In genomic region chrX:136992978-136993547, GRCm38 (mm10) we compare ENCODE assay signal across 8 mouse cellular contexts. TPM values are rescaled to one million over a fixed set of nuclear protein-coding genes. Genes with fewer than 3 reads are reported as not detected.
DNase-seq lines count a peak whose midpoint lies in the region; ATAC-seq and TF ChIP-seq lines count a peak whose summit lies in the region.

TSS of gene Zcchc18 (plus strand) at chrX:136993155.

- ATAC-seq in frontal cortex, adult (ENCODE audit: low TSS enrichment): peak; percentile 93
- ATAC-seq in hindbrain, embryonic 11.5 days (ENCODE audit: low FRiP score): peak; percentile 98
- ATAC-seq in lung, embryonic 16.5 days (ENCODE audit: low read depth): peak; percentile 93

- H3K36me3 ChIP-seq in ES-Bruce4 (ENCODE audit: control insufficient read depth, insufficient read depth, low read length, poor library complexity, severe bottlenecking): no peaks in the 10 kb centered on the region
- H3K36me3 ChIP-seq in hindbrain, embryonic 11.5 days (ENCODE audit: control insufficient read depth, insufficient read depth, low read length): no peaks in the 10 kb centered on the region
- H3K36me3 ChIP-seq in lung, embryonic 16.5 days (ENCODE audit: control insufficient read depth, insufficient read depth, low read length): no peaks in the 10 kb centered on the region

- peak within 1 kb of the TSS; percentile 43 for H3K4me2 ChIP-seq in hindbrain, embryonic 11.5 days (replicated peaks; ENCODE audit: low read depth, low read length)
- peak within 1 kb of the TSS; percentile 58 for H3K4me2 ChIP-seq in lung, embryonic 16.5 days (ENCODE audit: low read depth, low read length)

- peak within 1 kb of the TSS; percentile 83 for H3K4me3 ChIP-seq in ES-Bruce4 (ENCODE audit: low read depth, low read length)
- peak within 1 kb of the TSS; percentile 98 for H3K4me3 ChIP-seq in cerebellum, adult 2 months (replicated peaks; ENCODE audit: insufficient read depth, low read depth, low read length)
- peak within 1 kb of the TSS; percentile 39 for H3K4me3 ChIP-seq in hindbrain, embryonic 11.5 days (ENCODE audit: low read depth, low read length)
- peak within 1 kb of the TSS; percentile 47 for H3K4me3 ChIP-seq in lung, embryonic 16.5 days (ENCODE audit: low read length)

- DNase-seq in cerebellum, adult 2 months: peak; percentile 86 to 91
- peak; percentile 79 for DNase-seq in hindbrain, embryonic 11.5 days (ENCODE audit: low spot score)
- peak; percentile 76 to 88 for DNase-seq in layer of hippocampus, postnatal 14 days (ENCODE audit: low spot score in 2 of 2)
- peak; percentile 46 for DNase-seq in ovary, postnatal 36 days (ENCODE audit: low spot score)
- peak; percentile 60 for DNase-seq in thymus, postnatal 0 days (ENCODE audit: low spot score)

- no peak for TF ChIP-seq POLR2A in ES-Bruce4 (IDR thresholded peaks at IDR 0.05; ENCODE audit: insufficient read depth, low read length)
- peak; percentile 62 for TF ChIP-seq POLR2A in cerebellum, adult 2 months (IDR thresholded peaks at IDR 0.05; ENCODE audit: borderline replicate concordance, insufficient read depth, low read length)

- no peaks in the 10 kb centered on the region; the same call in 1 of the 2 replicates for H3K27me3 ChIP-seq in ES-Bruce4 (ENCODE audit: control insufficient read depth, insufficient read depth, low read length, poor library complexity, severe bottlenecking)
- H3K27me3 ChIP-seq in cerebellum, adult 2 months (ENCODE audit: control insufficient read depth, insufficient read depth, low read length): no peaks in the 10 kb centered on the region
- no peaks in the 10 kb centered on the region for H3K27me3 ChIP-seq in hindbrain, embryonic 11.5 days (ENCODE audit: control insufficient read depth, insufficient read depth, low read length)
- H3K27me3 ChIP-seq in lung, embryonic 16.5 days (ENCODE audit: control insufficient read depth, insufficient read depth, low read depth, low read length): peaks cover 4% of the 10 kb centered on the region

- peak within 1 kb of the TSS; percentile 22 for H3K9ac ChIP-seq in ES-Bruce4 (ENCODE audit: low read depth, poor library complexity, severe bottlenecking)
- H3K9ac ChIP-seq in hindbrain, embryonic 11.5 days (ENCODE audit: low read depth, low read length): peak within 1 kb of the TSS; percentile 42
- peak within 1 kb of the TSS; percentile 41; the same call in 1 of the 2 replicates for H3K9ac ChIP-seq in lung, embryonic 16.5 days (ENCODE audit: low read length)

- H3K9me3 ChIP-seq in ES-Bruce4 (replicated peaks; ENCODE audit: control insufficient read depth, insufficient read depth, low read length, poor library complexity, severe bottlenecking): no peaks in the 10 kb centered on the region
- no peaks in the 10 kb centered on the region for H3K9me3 ChIP-seq in hindbrain, embryonic 11.5 days (ENCODE audit: control insufficient read depth, low read length)
- no peaks in the 10 kb centered on the region for H3K9me3 ChIP-seq in lung, embryonic 16.5 days (ENCODE audit: control insufficient read depth, low read length)

- no peaks in the 10 kb centered on the region for H3K4me1 ChIP-seq in ES-Bruce4 (ENCODE audit: control insufficient read depth, insufficient read depth, low read length)
- no peaks in the 10 kb centered on the region for H3K4me1 ChIP-seq in cerebellum, adult 2 months (ENCODE audit: control insufficient read depth, insufficient read depth, low read length)
- no peaks in the 10 kb centered on the region for H3K4me1 ChIP-seq in hindbrain, embryonic 11.5 days (replicated peaks; ENCODE audit: control insufficient read depth, insufficient read depth, low read length)
- no peaks in the 10 kb centered on the region for H3K4me1 ChIP-seq in lung, embryonic 16.5 days (replicated peaks; ENCODE audit: control insufficient read depth, insufficient read depth, low read length)

- no peak for TF ChIP-seq EP300 in ES-Bruce4 (IDR thresholded peaks at IDR 0.05; ENCODE audit: insufficient read depth, low read depth, low read length)

- no peak for TF ChIP-seq CTCF in ES-Bruce4 (IDR thresholded peaks at IDR 0.05; ENCODE audit: low read depth, low read length)
- TF ChIP-seq CTCF in cerebellum, adult 2 months (IDR thresholded peaks at IDR 0.05; ENCODE audit: borderline replicate concordance, insufficient read depth, low read depth, low read length): no peak

- WGBS in cerebellum, adult 2 months: 6% methylated on average over 26 of the region's 26 CpGs
- WGBS in hindbrain, embryonic 11.5 days: 17% methylated on average over 25 of the region's 26 CpGs
- WGBS in lung, embryonic 16.5 days: 14% methylated on average over 20 of the region's 26 CpGs

- H3K27ac ChIP-seq in ES-Bruce4 (ENCODE audit: insufficient read depth, low read length): no peak within 1 kb of the TSS
- H3K27ac ChIP-seq in cerebellum, adult 2 months (ENCODE audit: insufficient read depth, low read length): peak within 1 kb of the TSS; percentile 94
- H3K27ac ChIP-seq in hindbrain, embryonic 11.5 days (ENCODE audit: low read depth, low read length): peak within 1 kb of the TSS; percentile 62
- no peak within 1 kb of the TSS for H3K27ac ChIP-seq in lung, embryonic 16.5 days (ENCODE audit: low read length)

RNA-seq across cellular contexts. Expression of gene Zcchc18, which starts in this region (rescaled TPM):
- 2.2 and 2.4 TPM in 2 replicates for polyA plus RNA-seq in ES-Bruce4 (2011; ENCODE audit: insufficient read depth, insufficient read length, low read depth, missing spikeins)
- polyA plus RNA-seq in cerebellum, adult 2 months (2012; rRNA removed): 219 and 227 TPM in 2 replicates
- polyA plus RNA-seq in hindbrain, embryonic 11.5 days (2014; fragmentation: Nextera tagmentation; extraction: Ambion mirVana): 90.7 and 98.9 TPM in 2 replicates
- total RNA-seq in layer of hippocampus, postnatal 14 days (2021): 100 to 1,000 TPM; 229 to 257 TPM
- polyA plus RNA-seq in lung, embryonic 16.5 days (2015; fragmentation: Nextera tagmentation; extraction: Ambion mirVana): 7.0 and 8.3 TPM in 2 replicates
- polyA plus RNA-seq in thymus, postnatal 0 days (2015; fragmentation: Nextera tagmentation; extraction: Ambion mirVana): 2.7 and 3.5 TPM in 2 replicates

Comparison
In these comparisons a context has a peak if more than half of its experiments do, and no peak if none do; other contexts are left out.
1. H3K27ac ChIP-seq: peak in cerebellum, adult 2 months (single experiment) and hindbrain, embryonic 11.5 days (single experiment); none in ES-Bruce4 (single experiment) and lung, embryonic 16.5 days (single experiment).
2. H3K4me3 ChIP-seq: peak in every context shown above with its lines; median percentile 98 in cerebellum, adult 2 months; 83 in ES-Bruce4; 47 in lung, embryonic 16.5 days; 39 in hindbrain, embryonic 11.5 days.
3. Peak in every context shown above with its lines, with median percentiles within 50 percentile points of each other: H3K9ac ChIP-seq, DNase-seq and ATAC-seq.